ENCODE assay signal across 34 mouse cellular contexts in genomic region chr13:104869907-104870306, GRCm38 (mm10). TPM values are rescaled to one million over a fixed set of nuclear protein-coding genes. Genes with fewer than 3 reads are reported as not detected.
"Had no signal": no experiment of that assay in that cellular context is flagged by ENCODE, and none has a peak within 500 bp of the region (broad histone marks: within the 10 kb centered on the region; RNA-seq: fewer than 3 reads in every experiment).

No protein-coding gene starts in this region.

- H3K27ac ChIP-seq: gastrocnemius, adult 2 months; heart, embryonic 10.5 days; hindbrain, embryonic 10.5 days; hindbrain, embryonic 12.5 days; hindbrain, embryonic 14.5 days; intestine, embryonic 15.5 days; kidney, postnatal 0 days; limb, embryonic 13.5 days; limb, embryonic 15.5 days; liver, embryonic 12.5 days had no signal

- H3K4me1 ChIP-seq: heart, embryonic 10.5 days; heart, embryonic 12.5 days; hindbrain, embryonic 10.5 days; hindbrain, embryonic 12.5 days; intestine, embryonic 15.5 days; limb, embryonic 13.5 days; limb, embryonic 15.5 days; liver, embryonic 12.5 days had no signal

- ATAC-seq: hindbrain, embryonic 16.5 days; inflammation-experienced regulatory T-cells, adult 6 months; intestine, embryonic 15.5 days; intestine, postnatal 0 days; liver, embryonic 12.5 days had no signal

- H3K4me3 ChIP-seq: gastrocnemius, adult 2 months; heart, embryonic 10.5 days; heart, embryonic 12.5 days; hindbrain, embryonic 10.5 days; hindbrain, embryonic 12.5 days; intestine, embryonic 15.5 days; limb, embryonic 13.5 days; limb, embryonic 15.5 days; liver, embryonic 12.5 days had no signal

- H3K9ac ChIP-seq: heart, embryonic 12.5 days; hindbrain, embryonic 12.5 days; hindbrain, embryonic 14.5 days; intestine, embryonic 15.5 days; limb, embryonic 13.5 days; limb, embryonic 15.5 days; liver, embryonic 12.5 days had no signal

- DNase-seq: gastrocnemius, adult 2 months; gastrocnemius, postnatal 10 days; gastrocnemius, postnatal 25 days; heart, adult 18-20 months; heart, postnatal 10 days; kidney, adult 18-20 months; kidney, adult 8-10 months; kidney, postnatal 14 days; kidney, postnatal 36 days; layer of hippocampus, adult 9-11 months; layer of hippocampus, postnatal 36 days; left cerebral cortex, postnatal 4 days had no signal

- H3K27me3 ChIP-seq: heart, embryonic 12.5 days; intestine, embryonic 15.5 days; limb, embryonic 15.5 days had no signal

- H3K36me3 ChIP-seq: heart, embryonic 10.5 days; heart, embryonic 12.5 days; hindbrain, embryonic 10.5 days; hindbrain, embryonic 12.5 days; intestine, embryonic 15.5 days; limb, embryonic 13.5 days; limb, embryonic 15.5 days; liver, embryonic 12.5 days had no signal

- H3K9me3 ChIP-seq: heart, embryonic 10.5 days; heart, embryonic 12.5 days; hindbrain, embryonic 10.5 days; hindbrain, embryonic 12.5 days; intestine, embryonic 15.5 days; limb, embryonic 13.5 days; limb, embryonic 15.5 days; liver, embryonic 12.5 days had no signal

- H3K4me2 ChIP-seq: heart, embryonic 12.5 days; hindbrain, embryonic 12.5 days; hindbrain, embryonic 14.5 days; intestine, embryonic 15.5 days; limb, embryonic 13.5 days; limb, embryonic 15.5 days; liver, embryonic 12.5 days had no signal

RNA-seq across cellular contexts. Expression of gene Shisal2b, which starts 6.2 kb away (rescaled TPM):
- total RNA-seq: gastrocnemius, postnatal 10 days; gastrocnemius, postnatal 4 days; granulocyte monocyte progenitor cell, adult 5-6 weeks; heart, adult 18-20 months; heart, adult 8-10 months; heart, postnatal 25 days; layer of hippocampus, adult 18-20 months; liver, adult 2 months had no signal
- polyA plus RNA-seq: heart, embryonic 14.5 days; heart, embryonic 16.5 days; hindbrain, embryonic 10.5 days; limb, embryonic 11.5 days; liver, adult 2 months; liver, embryonic 12.5 days had no signal
